Mouse (Mus musculus) hindbrain, embryonic 10.5 days (tissue): ENCODE results near the gene Shroom2. TPM values are rescaled to one million over a fixed set of nuclear protein-coding genes. Genes with fewer than 3 reads are reported as not detected.
"Not testable (repeated sequence)": the region's sequence is repeated elsewhere in the genome, so short reads cannot be mapped to it uniquely, and the experiment has no call there.

Experiments used
- DNase-seq: peaks from one replicate; pipeline ENCODE4 v3.0.0-alpha.2; 2017; ENCODE audit warnings: low spot score
- H3K27ac ChIP-seq: fragments of 300-500 bp; sonication (generic); 2 replicates; pipeline ENCODE4 v1.5.1; 2016; ENCODE audit warnings: mild to moderate bottlenecking, moderate library complexity
- H3K27me3 ChIP-seq: fragments of 300-500 bp; sonication (generic); 2 replicates; pipeline ENCODE4 v1.6.1; 2016; ENCODE audit warnings: mild to moderate bottlenecking; ENCODE audit not compliant: poor library complexity, insufficient read depth, severe bottlenecking
- H3K36me3 ChIP-seq: fragments of 300-500 bp; sonication (generic); 2 replicates; pipeline ENCODE4 v1.6.1; 2016; ENCODE audit warnings: mild to moderate bottlenecking, moderate library complexity
- H3K4me1 ChIP-seq: fragments of 300-500 bp; sonication (generic); replicated peaks from 2 replicates; pipeline ENCODE4 v1.6.1; 2016; ENCODE audit warnings: mild to moderate bottlenecking
- H3K4me3 ChIP-seq: fragments of 300-500 bp; sonication (generic); 2 replicates; pipeline ENCODE4 v1.5.1; 2016; ENCODE audit warnings: mild to moderate bottlenecking, moderate library complexity
- H3K9me3 ChIP-seq: fragments of 300-500 bp; sonication (generic); 2 replicates; pipeline ENCODE4 v1.6.1; 2016; ENCODE audit warnings: mild to moderate bottlenecking, moderate library complexity
- WGBS: fragments of 180-500 bp; shearing (Covaris S2); methylation state at CpG from one replicate; pipeline ENCODE4 v1.1.7; 2016; 5-methylcytosine and 5-hydroxymethylcytosine counted together
- polyA plus RNA-seq: library from polyadenylated mRNA; unstranded; fragments of >200 nt; fragmentation: Nextera tagmentation; extraction: Ambion mirVana; gene quantifications from 2 replicates; pipeline ENCODE4 v1.2.1, GENCODE M21; 2016

Shroom2 gene
- polyA plus RNA-seq, 1 experiment from 2014 or later, result 7.0 TPM

- no peaks in the 10 kb centered on the region for H3K36me3 ChIP-seq
- H3K27me3 ChIP-seq, result peaks cover 59% of the 10 kb centered on the region
- no peaks in the 10 kb centered on the region for H3K9me3 ChIP-seq
- 84% methylated on average over 2 of the region's 2 CpGs for WGBS
- H3K4me3 ChIP-seq, result no peak overlapping the region
- DNase-seq, result no peak
- H3K27ac ChIP-seq, result no peak overlapping the region
- H3K4me1 ChIP-seq, result no peaks in the 10 kb centered on the region
Measured at GRCm38 (mm10) chrX:152745925-152746324, 23.3 kb downstream of the Shroom2 start.

GRCm38 (mm10) chrX:152743642-152744041, 25.6 kb downstream of the Shroom2 start:
- H3K4me1 ChIP-seq, result no peaks in the 10 kb centered on the region
- H3K36me3 ChIP-seq, result no peaks in the 10 kb centered on the region
- H3K4me3 ChIP-seq, result no peak overlapping the region
- no peaks in the 10 kb centered on the region for H3K9me3 ChIP-seq
- no peak overlapping the region for H3K27ac ChIP-seq
- H3K27me3 ChIP-seq, result peaks cover 79% of the 10 kb centered on the region
- DNase-seq, result no peak

GRCm38 (mm10) chrX:152738759-152739368, 30.4 kb downstream of the Shroom2 start:
- no peak for DNase-seq
- H3K27ac ChIP-seq, result no peak overlapping the region
- peaks cover 78% of the 10 kb centered on the region for H3K27me3 ChIP-seq

GRCm38 (mm10) chrX:152738191-152738590, 31.1 kb downstream of the Shroom2 start:
- H3K27me3 ChIP-seq, result peaks cover 73% of the 10 kb centered on the region
- H3K36me3 ChIP-seq, result no peaks in the 10 kb centered on the region
- H3K4me3 ChIP-seq, result no peak overlapping the region
- no peaks in the 10 kb centered on the region for H3K9me3 ChIP-seq
- no peak for DNase-seq
- H3K4me1 ChIP-seq, result no peaks in the 10 kb centered on the region
- no peak overlapping the region for H3K27ac ChIP-seq
- WGBS, result 67% methylated on average over 2 of the region's 2 CpGs

More at GRCm38 (mm10) chrX:152738759-152739368, 30.4 kb downstream of the Shroom2 start:
- H3K4me3 ChIP-seq, result no peak overlapping the region
- H3K4me1 ChIP-seq, result no peaks in the 10 kb centered on the region
- no peaks in the 10 kb centered on the region for H3K36me3 ChIP-seq
- H3K9me3 ChIP-seq, result no peaks in the 10 kb centered on the region
- WGBS, result 83% methylated on average over 4 of the region's 4 CpGs

- H3K4me3 ChIP-seq, result no peak overlapping the region
- no peak for DNase-seq
- no peaks in the 10 kb centered on the region for H3K4me1 ChIP-seq
- no peaks in the 10 kb centered on the region for H3K9me3 ChIP-seq
- H3K36me3 ChIP-seq, result no peaks in the 10 kb centered on the region
- no peak overlapping the region for H3K27ac ChIP-seq
- peaks cover 65% of the 10 kb centered on the region for H3K27me3 ChIP-seq
Measured at GRCm38 (mm10) chrX:152735283-152735682, 34.0 kb downstream of the Shroom2 start.

- peaks cover 21% of the 10 kb centered on the region for H3K27me3 ChIP-seq
- DNase-seq, result no peak
Measured at GRCm38 (mm10) chrX:152716693-152717092, 52.6 kb downstream of the Shroom2 start.

GRCm38 (mm10) chrX:152710715-152711114, 58.5 kb downstream of the Shroom2 start:
- H3K9me3 ChIP-seq, H3K4me1 ChIP-seq, H3K4me3 ChIP-seq, DNase-seq, H3K27ac ChIP-seq, H3K36me3 ChIP-seq: not testable (repeated sequence)
- peaks cover 36% of the 10 kb centered on the region for H3K27me3 ChIP-seq
- WGBS, result 43% methylated on average over 2 of the region's 2 CpGs

More at GRCm38 (mm10) chrX:152716693-152717092, 52.6 kb downstream of the Shroom2 start:
- no peak overlapping the region for H3K27ac ChIP-seq
- no peak overlapping the region for H3K4me3 ChIP-seq
- H3K9me3 ChIP-seq, result no peaks in the 10 kb centered on the region
- H3K36me3 ChIP-seq, result no peaks in the 10 kb centered on the region
- H3K4me1 ChIP-seq, result no peaks in the 10 kb centered on the region

- Histone ChIP-seq H3K4me3 (no peak overlapping the region), H3K27me3 (peaks cover 54% of the 10 kb centered on the region), H3K4me1 (no peaks in the 10 kb centered on the region), H3K27ac (no peak overlapping the region), H3K9me3 (no peaks in the 10 kb centered on the region), H3K36me3 (no peaks in the 10 kb centered on the region)
- no peak for DNase-seq
- WGBS, result 48% methylated on average over 4 of the region's 4 CpGs
Measured at GRCm38 (mm10) chrX:152708359-152708758, 60.9 kb downstream of the Shroom2 start.

- DNase-seq, result peak; percentile 14
- Histone ChIP-seq H3K9me3 (no peaks in the 10 kb centered on the region), H3K27ac (no peak overlapping the region), H3K4me3 (no peak overlapping the region), H3K36me3 (no peaks in the 10 kb centered on the region), H3K4me1 (no peaks in the 10 kb centered on the region), H3K27me3 (peaks cover 80% of the 10 kb centered on the region)
- 22% methylated on average over 3 of the region's 3 CpGs for WGBS
Measured at GRCm38 (mm10) chrX:152705397-152705796, 63.9 kb downstream of the Shroom2 start.

GRCm38 (mm10) chrX:152703624-152704023, 65.6 kb downstream of the Shroom2 start:
- Histone ChIP-seq H3K9me3 (no peaks in the 10 kb centered on the region), H3K4me1 (no peaks in the 10 kb centered on the region), H3K27me3 (peaks cover 83% of the 10 kb centered on the region), H3K36me3 (no peaks in the 10 kb centered on the region), H3K4me3 (no peak overlapping the region), H3K27ac (no peak overlapping the region)
- DNase-seq, result no peak
- WGBS, result 88% methylated on average over 1 of the region's 1 CpGs

GRCm38 (mm10) chrX:152701679-152702078, 67.6 kb downstream of the Shroom2 start:
- Histone ChIP-seq H3K27ac (no peak overlapping the region), H3K36me3 (no peaks in the 10 kb centered on the region), H3K4me1 (no peaks in the 10 kb centered on the region), H3K27me3 (peaks cover 81% of the 10 kb centered on the region), H3K9me3 (no peaks in the 10 kb centered on the region), H3K4me3 (no peak overlapping the region)
- DNase-seq, result no peak
- 69% methylated on average over 3 of the region's 3 CpGs for WGBS

- WGBS, result 47% methylated on average over 2 of the region's 2 CpGs
- no peaks in the 10 kb centered on the region for H3K36me3 ChIP-seq
- no peaks in the 10 kb centered on the region for H3K9me3 ChIP-seq
- H3K27me3 ChIP-seq, result peaks cover 53% of the 10 kb centered on the region
- H3K27ac ChIP-seq, result no peak overlapping the region
- H3K4me3 ChIP-seq, result no peak overlapping the region
- peak; percentile 8 for DNase-seq
- H3K4me1 ChIP-seq, result peaks cover 16% of the 10 kb centered on the region; the same call in 1 of the 2 replicates
Measured at GRCm38 (mm10) chrX:152690788-152691291, 78.4 kb downstream of the Shroom2 start.

GRCm38 (mm10) chrX:152679190-152679814, 90.0 kb downstream of the Shroom2 start:
- Histone ChIP-seq H3K4me1 (no peaks in the 10 kb centered on the region), H3K4me3 (no peak overlapping the region), H3K36me3 (no peaks in the 10 kb centered on the region), H3K27ac (no peak overlapping the region), H3K9me3 (no peaks in the 10 kb centered on the region), H3K27me3 (peaks cover 49% of the 10 kb centered on the region)
- no peak for DNase-seq
- 85% methylated on average over 2 of the region's 2 CpGs for WGBS
